Mouse (Mus musculus) forelimb bud, embryonic 11.5 days (tissue): ENCODE data around the gene Ltn1.

Source experiments
- DNase-seq: peaks from one replicate; pipeline ENCODE4 v3.0.0-alpha.2; 2012; ENCODE audit warnings: low read depth, low spot score

Ltn1 gene

GRCm38 (mm10) chr16:87393813-87394548, 38.4 kb downstream of the Ltn1 start:
- peak; percentile 66 for DNase-seq

GRCm38 (mm10) chr16:87387444-87387977, 44.9 kb downstream of the Ltn1 start:
- DNase-seq: no peak

GRCm38 (mm10) chr16:87384366-87384765, 48.0 kb downstream of the Ltn1 start:
- no peak for DNase-seq

- DNase-seq: no peak
Measured at GRCm38 (mm10) chr16:87382996-87383395, 49.4 kb downstream of the Ltn1 start.

- DNase-seq: no peak
Measured at GRCm38 (mm10) chr16:87366445-87366844, 66.0 kb downstream of the Ltn1 start.

DNA sequence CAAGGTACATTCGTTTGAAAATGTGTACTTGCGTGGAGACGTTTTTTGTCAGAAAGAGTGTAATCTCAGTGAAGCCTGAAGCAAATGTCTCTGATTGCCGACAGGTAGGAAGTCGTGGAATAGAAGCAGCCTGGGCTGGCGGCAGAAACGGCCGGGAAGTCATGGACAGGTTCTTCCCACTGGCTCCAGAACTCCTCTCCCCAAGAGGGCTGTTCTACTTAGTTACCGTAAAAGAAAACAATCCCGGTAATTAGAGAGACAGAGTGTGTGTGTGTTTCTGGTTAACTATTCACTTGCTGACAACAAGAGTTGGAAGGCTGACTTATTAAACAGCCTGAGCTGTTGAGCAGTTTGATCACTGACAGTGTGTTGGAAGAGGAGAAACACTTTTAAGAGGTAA, 66.4 kb downstream of the Ltn1 start:
- DNase-seq: no peak

- no peak for DNase-seq
Measured at GRCm38 (mm10) chr16:87364231-87364630, 68.2 kb downstream of the Ltn1 start.

DNA sequence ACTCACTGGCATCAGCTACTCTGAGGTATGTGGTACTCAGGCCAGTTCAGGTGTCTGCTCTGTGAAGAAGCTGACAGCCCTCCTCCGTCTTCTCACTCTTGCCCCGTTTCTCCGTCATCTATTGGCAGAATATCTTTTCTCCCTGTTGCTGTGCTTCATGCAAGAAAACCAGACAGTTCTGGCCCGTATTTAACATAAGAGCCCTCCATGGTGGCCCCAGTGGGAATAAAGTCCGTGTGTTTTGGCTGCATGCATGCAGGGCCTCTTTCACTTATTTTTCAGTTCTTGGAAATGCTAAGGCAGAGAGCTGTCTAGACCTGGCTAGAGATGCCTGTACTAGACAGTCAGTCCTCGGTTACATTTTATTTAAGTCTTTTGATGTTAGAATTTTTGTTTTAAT, 72.3 kb downstream of the Ltn1 start:
- DNase-seq: no peak

DNA sequence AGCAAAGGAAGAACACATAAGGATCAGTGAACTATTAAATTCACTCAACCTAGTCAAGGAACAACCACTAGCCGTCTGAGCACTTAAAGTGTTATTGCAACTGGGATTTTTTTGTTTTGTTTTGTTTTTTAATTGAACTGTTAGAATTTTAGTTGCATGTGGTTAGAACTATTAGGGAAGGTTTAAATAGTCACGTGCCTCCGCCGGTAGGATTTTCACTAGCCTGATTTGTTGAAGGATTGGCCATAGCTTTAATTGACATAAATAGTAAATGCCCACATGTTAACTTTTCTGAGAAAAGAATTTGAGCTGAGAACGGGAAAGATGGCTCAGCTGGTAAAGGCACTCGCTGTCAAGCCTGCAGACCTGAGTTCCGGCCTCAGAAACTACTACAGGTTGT, 77.7 kb downstream of the Ltn1 start:
- DNase-seq: no peak

- peak; percentile 95 for DNase-seq
Measured at GRCm38 (mm10) chr16:87354075-87354583, 78.3 kb downstream of the Ltn1 start, which contains the start of gene N6amt1. N6amt1 (plus strand) TSS chr16:87354185.

DNA sequence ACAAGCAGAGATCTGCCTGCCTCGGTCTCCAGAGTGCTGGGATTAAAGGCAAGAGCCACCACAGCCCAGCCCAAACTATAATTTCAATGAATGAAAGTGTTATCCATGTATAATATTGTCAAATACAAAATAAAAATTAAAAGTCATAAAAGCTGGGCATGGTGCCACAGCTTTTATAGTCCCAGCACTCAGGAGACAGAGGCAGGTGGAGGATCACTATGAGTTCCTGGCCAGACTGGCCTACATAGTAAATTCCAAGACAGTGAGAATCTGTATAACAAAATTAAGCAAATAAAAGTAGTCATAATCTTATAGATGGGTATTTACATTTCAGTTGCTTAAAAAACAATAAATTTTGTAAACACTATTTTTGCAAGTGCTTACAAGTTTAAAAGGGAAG, 78.8 kb downstream of the Ltn1 start:
- no peak for DNase-seq

DNA sequence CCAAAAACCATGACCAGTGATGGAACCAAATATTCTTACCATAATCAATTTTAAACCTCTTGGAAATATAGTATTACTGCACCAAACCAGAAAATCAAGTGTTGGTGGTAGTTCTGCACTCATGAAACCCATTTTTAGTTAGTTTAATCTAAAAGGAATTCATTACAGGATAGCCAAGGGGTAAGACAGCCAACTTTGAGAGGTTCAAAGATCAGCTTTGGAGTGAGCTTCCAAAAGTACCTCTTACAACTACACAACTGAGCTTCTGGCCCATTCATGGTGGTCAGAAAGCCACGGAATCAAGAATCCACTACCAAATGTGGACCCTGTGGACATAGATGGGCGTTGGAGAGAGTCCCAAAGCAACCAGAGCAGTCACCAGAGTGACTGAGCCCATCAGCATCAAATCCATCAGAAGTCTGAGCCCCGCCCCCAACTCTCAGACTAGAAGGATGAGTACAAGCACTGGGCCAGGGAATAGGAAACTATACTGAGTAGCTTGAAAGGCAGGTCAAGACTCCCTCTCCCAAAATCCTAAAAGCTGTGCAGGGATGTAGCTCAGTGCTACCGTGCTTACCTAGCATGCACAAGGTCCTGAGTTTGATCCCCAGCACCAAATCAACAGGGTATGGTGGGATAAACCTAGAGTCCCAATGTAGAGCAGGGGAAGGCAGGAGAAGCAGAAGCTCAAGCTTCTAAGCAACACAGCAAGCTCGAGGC, 80.9 kb downstream of the Ltn1 start:
- DNase-seq: no peak

DNA sequence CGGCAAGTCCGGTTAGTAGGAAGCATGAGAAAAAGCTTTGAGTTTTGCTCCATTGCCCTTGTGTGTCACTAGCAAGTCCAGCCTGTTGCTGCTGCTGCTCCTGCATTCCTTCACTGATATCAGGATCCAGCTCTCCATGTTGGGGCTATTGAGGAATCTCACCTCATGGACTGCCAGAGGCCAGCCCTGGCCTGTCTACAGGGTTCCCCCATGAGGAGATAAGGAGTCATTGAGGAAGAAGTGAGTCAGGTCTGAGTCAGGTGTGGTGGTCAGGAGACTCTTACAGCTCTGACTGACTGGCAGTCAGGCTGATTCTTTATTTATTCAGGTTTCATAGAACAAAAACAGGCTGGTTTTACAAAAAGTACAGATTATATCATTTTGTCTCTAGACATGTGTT, 84.3 kb downstream of the Ltn1 start:
- DNase-seq: no peak

DNA sequence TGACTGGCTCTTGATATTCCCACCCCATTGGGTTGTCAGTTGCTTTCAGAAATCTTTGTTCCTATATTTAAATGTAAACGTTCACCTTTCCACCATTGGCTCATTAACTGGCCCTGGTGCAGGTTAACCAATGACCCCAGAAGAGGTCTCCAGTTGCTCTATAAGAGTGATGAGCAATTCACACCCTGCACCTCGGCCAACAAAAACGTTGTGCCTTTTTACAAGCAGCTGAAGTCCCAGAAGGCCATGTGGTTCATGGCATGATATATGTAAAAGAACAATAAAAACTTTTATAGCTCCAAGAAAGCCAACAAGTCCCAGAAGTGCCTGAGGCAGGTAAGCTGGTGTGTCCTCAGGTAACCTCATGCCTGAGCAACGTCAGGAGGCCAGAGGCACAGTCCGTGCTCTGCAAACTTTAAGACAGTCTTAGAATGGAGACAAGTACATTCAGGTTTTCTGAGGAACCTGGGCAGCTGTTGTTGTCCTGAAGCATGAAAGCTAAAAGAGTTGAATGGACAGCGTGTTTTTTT, 91.3 kb downstream of the Ltn1 start:
- DNase-seq: peak; percentile 26

GRCm38 (mm10) chr16:87334756-87335155, 97.7 kb downstream of the Ltn1 start:
- no peak for DNase-seq

DNA sequence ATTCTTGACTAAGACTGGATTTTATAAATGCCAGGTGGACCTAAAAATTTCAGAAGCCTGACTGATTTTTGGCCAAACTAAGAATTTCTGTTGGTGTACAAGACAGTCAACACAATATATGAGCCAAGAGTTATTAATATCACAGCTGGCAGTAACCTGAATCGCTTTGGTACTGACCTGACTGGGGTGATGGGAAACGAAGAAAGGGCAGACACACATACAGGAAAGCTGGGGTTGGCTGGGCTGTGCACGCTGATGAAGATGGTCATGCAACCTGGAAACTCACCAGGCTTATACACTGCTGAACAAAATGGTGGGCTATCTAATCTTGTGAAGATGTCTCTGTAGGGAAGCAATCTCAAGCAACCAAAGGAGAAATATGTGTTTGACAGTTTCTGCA, 102.4 kb downstream of the Ltn1 start:
- DNase-seq: no peak
